Mouse (Mus musculus) erythroblast, embryonic 14.5 days (primary cell): ENCODE data around the gene 4930447C04Rik.

Source experiments
- GATA1 ChIP-seq: IDR thresholded peaks from 2 replicates; pipeline ENCODE4 v1.6.1; 2012; ENCODE audit warnings: low read length, inconsistent platforms, mixed read lengths
- TAL1 ChIP-seq: IDR thresholded peaks from 3 replicates; pipeline ENCODE4 v1.6.1; 2012; ENCODE audit warnings: low read length, inconsistent platforms, mixed read lengths

DNA sequence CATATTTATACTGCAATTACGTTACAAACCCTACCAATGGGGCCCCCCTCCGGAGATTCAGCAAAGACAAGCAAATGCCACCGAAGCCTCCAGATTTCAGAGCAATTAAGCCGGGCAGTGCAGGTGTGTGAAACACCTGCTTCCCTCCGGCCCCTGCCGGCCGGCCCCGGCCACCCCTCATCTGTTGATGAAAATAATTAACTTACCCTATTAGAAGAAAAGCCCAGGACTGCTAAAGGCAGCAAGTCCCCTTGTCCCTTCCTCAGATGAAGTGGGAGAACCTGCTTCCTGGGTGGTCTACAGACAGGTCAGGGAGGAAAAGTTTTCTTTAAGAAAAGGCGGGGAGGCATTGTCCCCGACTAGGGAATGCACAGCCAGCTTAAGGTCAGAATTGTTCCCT is 94.6 kb downstream of the 4930447C04Rik start:
- no peak for TF ChIP-seq TAL1
- no peak for TF ChIP-seq GATA1
